Mouse (Mus musculus) spleen, postnatal 10 days (tissue): ENCODE measurements around the gene Smim14.
A peak's percentile ranks its signal among the peaks of the same experiment; 100 is the strongest.
"Not testable (repeated sequence)": the region's sequence is repeated elsewhere in the genome, so short reads cannot be mapped to it uniquely, and the experiment has no call there.

ENCODE experiments used
- DNase-seq, 2 experiments: peaks; one replicate each; pipeline ENCODE4 v3.0.0; 2021 to 2022; ENCODE audit warnings: low spot score in 2 of 2

Gene Smim14

GRCm38 (mm10) chr5:65524831-65525230, 12.2 kb downstream of the Smim14 start:
- no peak for DNase-seq

- DNase-seq, result peak in 1 of 2 experiments; percentile 25
Observed at GRCm38 (mm10) chr5:65521803-65522202, 15.2 kb downstream of the Smim14 start.

- no peak for DNase-seq
Observed at GRCm38 (mm10) chr5:65514635-65515278, 22.2 kb downstream of the Smim14 start.

GRCm38 (mm10) chr5:65513506-65513905, 23.5 kb downstream of the Smim14 start:
- DNase-seq, result no peak

GRCm38 (mm10) chr5:65508395-65508794, 28.6 kb downstream of the Smim14 start:
- no peak for DNase-seq

- peak in 1 of 2 experiments; percentile 42 for DNase-seq
Observed at GRCm38 (mm10) chr5:65505786-65506185, 31.2 kb downstream of the Smim14 start.

GRCm38 (mm10) chr5:65501407-65501806, 35.6 kb downstream of the Smim14 start:
- no peak for DNase-seq

- no peak for DNase-seq
Observed at GRCm38 (mm10) chr5:65500231-65500630, 36.8 kb downstream of the Smim14 start.

- peak; percentile 80 to 94 for DNase-seq
Observed at GRCm38 (mm10) chr5:65492716-65493531, 44.1 kb downstream of the Smim14 start, which contains the start of gene Gm43552. Gene Gm43552 (minus strand): TSS chr5:65492833.

GRCm38 (mm10) chr5:65491767-65492715, 44.9 kb downstream of the Smim14 start:
- peak; percentile 70 to 85 for DNase-seq

- DNase-seq, result no peak
Observed at GRCm38 (mm10) chr5:65489830-65490229, 47.2 kb downstream of the Smim14 start.

GRCm38 (mm10) chr5:65488725-65489124, 48.3 kb downstream of the Smim14 start:
- DNase-seq, result peak in 1 of 2 experiments; percentile 25

- no peak for DNase-seq
Observed at GRCm38 (mm10) chr5:65487381-65487780, 49.6 kb downstream of the Smim14 start.

GRCm38 (mm10) chr5:65486514-65486913, 50.5 kb downstream of the Smim14 start:
- no peak for DNase-seq

- no peak for DNase-seq
Observed at GRCm38 (mm10) chr5:65482996-65483395, 54.0 kb downstream of the Smim14 start.

GRCm38 (mm10) chr5:65480511-65480910, 56.5 kb downstream of the Smim14 start:
- no peak for DNase-seq

- no peak for DNase-seq
Observed at GRCm38 (mm10) chr5:65479681-65480445, 57.1 kb downstream of the Smim14 start.

GRCm38 (mm10) chr5:65478224-65478623, 58.8 kb downstream of the Smim14 start:
- DNase-seq, result peak in 1 of 2 experiments; percentile 52

- DNase-seq, result not testable (repeated sequence)
Observed at GRCm38 (mm10) chr5:65476739-65477138, 60.2 kb downstream of the Smim14 start.

- DNase-seq, result peak in 1 of 2 experiments; percentile 44
Observed at GRCm38 (mm10) chr5:65475806-65476205, 61.2 kb downstream of the Smim14 start.

GRCm38 (mm10) chr5:65469766-65470165, 67.2 kb downstream of the Smim14 start:
- DNase-seq, result no peak
